Mouse (Mus musculus) sigmoid colon, adult 10 weeks (tissue): ENCODE results near the gene Naf1. TPM values are rescaled to one million over a fixed set of nuclear protein-coding genes. Genes with fewer than 3 reads are reported as not detected.

Source experiments
- polyA plus RNA-seq: library from polyadenylated mRNA; stranded (reverse); fragments of 350-450 nt; fragmentation: Illumina TruSeq; extraction: RNeasy Lipid Tissue Mini Kit (QIAGEN cat#74804); gene quantifications from one replicate; pipeline ENCODE4 v1.2.3, GENCODE M21; 2014; ENCODE audit warnings: low read depth, low replicate concordance

Naf1 gene
- polyA plus RNA-seq = 41.5 TPM

GRCm38 (mm10) chr8:66860023-66860422 is at the start of gene Naf1:
Gene Naf1, plus strand, starts transcription at chr8:66860217.

Other genes with a start within 250 kb of the Naf1 start
- 0.35 TPM for gene Npy5r, start 172.1 kb upstream of the Naf1 start, polyA plus RNA-seq
- 18.5 TPM for gene Npy1r, start 163.0 kb upstream of the Naf1 start, polyA plus RNA-seq